Mouse (Mus musculus) myocyte (in vitro differentiated cells): Measurements from ENCODE around the gene Pcdh9.

ENCODE experiments used
- CEBPB ChIP-seq: IDR thresholded peaks from 2 replicates; pipeline ENCODE4 v1.6.1; 2011; ENCODE audit warnings: mild to moderate bottlenecking, moderate library complexity; ENCODE audit not compliant: poor library complexity, insufficient read depth, severe bottlenecking
- MYOD1 ChIP-seq, 3 experiments: IDR thresholded peaks; one replicate each; pipeline ENCODE4 v1.6.1; 2011; ENCODE audit warnings: control low read depth in 2 of 3, low read depth in 2 of 3, mild to moderate bottlenecking in 2 of 3, moderate library complexity in 1 of 3; ENCODE audit not compliant: insufficient read length in 2 of 3, control insufficient read depth in 1 of 3
- MYOG ChIP-seq, 3 experiments: IDR thresholded peaks; one replicate each; pipeline ENCODE4 v1.6.1; 2011; ENCODE audit warnings: control low read depth in 2 of 3, low read depth in 2 of 3, mild to moderate bottlenecking in 2 of 3; ENCODE audit not compliant: insufficient read length in 2 of 3, control insufficient read depth in 1 of 3, insufficient read depth in 1 of 3
- POLR2A ChIP-seq: IDR thresholded peaks from one replicate; pipeline ENCODE4 v1.6.1; 2011; ENCODE audit warnings: low read depth, mild to moderate bottlenecking, control low read depth, moderate library complexity; ENCODE audit not compliant: insufficient read length
- POLR2AphosphoS2 ChIP-seq: IDR thresholded peaks from one replicate; pipeline ENCODE4 v1.6.1; 2011; ENCODE audit warnings: low read depth, control low read depth; ENCODE audit not compliant: insufficient read length
- SRF ChIP-seq: IDR thresholded peaks from one replicate; pipeline ENCODE4 v1.6.1; 2011; ENCODE audit warnings: low read depth; ENCODE audit not compliant: control insufficient read depth, insufficient read length
- TCF3 ChIP-seq: IDR thresholded peaks from one replicate; pipeline ENCODE4 v1.6.1; 2011; ENCODE audit warnings: low read depth, control low read depth; ENCODE audit not compliant: insufficient read length
- USF1 ChIP-seq: IDR thresholded peaks from one replicate; pipeline ENCODE4 v1.6.1; 2011; ENCODE audit warnings: low read depth, mild to moderate bottlenecking, control low read depth, moderate library complexity

DNA sequence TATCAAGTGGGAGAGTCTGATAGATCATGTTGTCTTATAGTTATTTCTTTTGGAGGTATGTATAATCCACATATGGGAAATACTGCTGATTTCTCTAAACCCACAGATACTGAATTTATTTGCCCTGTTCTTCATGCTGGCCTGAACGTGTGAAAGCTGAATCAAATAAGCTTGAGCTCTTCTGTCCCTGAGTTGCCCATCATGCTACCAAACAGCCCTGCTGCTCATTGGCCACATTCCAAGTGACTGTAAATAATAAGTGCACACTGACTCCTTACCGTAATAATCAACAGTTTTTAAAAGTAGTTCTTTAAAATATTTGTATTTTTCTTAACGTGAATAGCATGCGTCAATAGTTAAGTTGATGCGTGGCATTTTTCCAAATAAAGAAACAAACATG lies 370.3 kb downstream of the Pcdh9 start:
- no peak for TF ChIP-seq POLR2AphosphoS2
- no peak for TF ChIP-seq SRF
- TF ChIP-seq MYOD1 (IDR thresholded peaks at IDR 0.05; ENCODE audit: control insufficient read depth in 1 of 3, insufficient read length in 2 of 3, low read depth in 2 of 3), result no peak
- TF ChIP-seq CEBPB, result no peak
- no peak for TF ChIP-seq USF1
- TF ChIP-seq POLR2A, result no peak
- TF ChIP-seq MYOG (IDR thresholded peaks at IDR 0.05; ENCODE audit: control insufficient read depth in 1 of 3, insufficient read depth in 1 of 3, insufficient read length in 2 of 3, low read depth in 2 of 3), result no peak
- no peak for TF ChIP-seq TCF3
